Mouse (Mus musculus): ENCODE measurements around the gene Tymp. TPM values are rescaled to one million over a fixed set of nuclear protein-coding genes. Genes with fewer than 3 reads are reported as not detected.

The Tymp gene
- total RNA-seq, 1 experiment from 2014 or later = 0.67 TPM

DNA sequence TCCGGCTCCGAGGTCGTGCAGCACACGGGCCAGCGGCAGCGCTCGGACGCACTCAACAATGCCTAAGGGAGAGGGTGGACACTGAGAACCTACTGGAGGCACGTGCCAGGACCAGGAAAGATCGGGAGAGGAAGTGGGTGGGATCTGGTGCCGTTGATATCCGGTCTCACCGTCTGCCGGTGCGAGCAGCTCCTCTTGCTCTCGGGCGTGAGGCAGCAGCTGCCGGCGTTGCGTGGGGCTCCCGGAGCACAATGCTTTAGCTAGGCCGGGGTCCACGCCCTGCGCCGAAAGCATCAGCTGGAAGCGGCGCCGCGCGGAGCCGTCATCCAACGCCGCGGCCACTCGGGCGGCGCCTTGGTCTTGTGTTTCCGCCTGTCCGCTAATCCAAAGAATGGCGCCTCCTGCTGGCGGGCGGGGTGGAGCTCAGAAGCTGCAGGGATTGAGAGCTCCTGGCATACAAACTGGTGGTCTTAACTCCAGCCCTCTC, 3.0 kb downstream of the Tymp start, which contains the start of gene Sco2:
Sco2 (minus strand) TSS at position 85 of the 487 bp plus-strand sequence.
- peak; percentile 95 for DNase-seq

DNA sequence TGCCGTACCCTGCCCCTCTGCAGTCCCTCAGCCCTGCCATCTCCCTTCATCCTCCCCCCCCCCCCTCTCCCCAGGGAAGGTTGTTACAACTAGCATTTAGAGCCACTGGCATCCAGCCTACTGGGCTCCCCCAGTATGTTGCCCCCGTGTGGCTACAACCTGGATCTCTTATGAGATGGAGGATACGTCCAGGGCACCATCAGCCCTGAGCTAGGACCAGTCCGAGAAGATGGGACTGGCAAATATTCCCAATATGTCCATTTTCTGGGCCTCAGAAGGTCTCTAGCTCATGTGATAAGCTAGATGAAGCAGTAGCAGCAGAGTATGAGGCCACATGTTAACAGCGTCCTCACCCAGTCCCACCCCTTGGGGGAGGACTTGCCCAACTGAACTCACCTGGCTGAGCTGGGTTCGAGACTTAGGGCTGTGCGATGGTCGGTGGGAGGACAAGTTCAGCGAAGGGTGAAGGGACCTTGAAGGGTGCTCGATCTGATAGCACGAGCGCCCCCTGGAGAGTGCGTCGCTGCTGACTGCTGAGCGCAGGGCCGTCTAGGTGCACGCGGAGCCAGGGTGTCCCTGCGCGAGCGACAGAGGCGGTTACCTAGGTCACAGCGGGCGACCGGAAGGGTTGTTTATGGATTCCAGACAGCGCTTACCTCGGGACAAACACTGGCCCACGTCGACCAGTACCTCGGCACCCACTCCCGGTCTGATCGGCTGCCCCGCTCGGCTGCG, 3.6 kb downstream of the Tymp start:
- DNase-seq = peak; percentile 87

DNA sequence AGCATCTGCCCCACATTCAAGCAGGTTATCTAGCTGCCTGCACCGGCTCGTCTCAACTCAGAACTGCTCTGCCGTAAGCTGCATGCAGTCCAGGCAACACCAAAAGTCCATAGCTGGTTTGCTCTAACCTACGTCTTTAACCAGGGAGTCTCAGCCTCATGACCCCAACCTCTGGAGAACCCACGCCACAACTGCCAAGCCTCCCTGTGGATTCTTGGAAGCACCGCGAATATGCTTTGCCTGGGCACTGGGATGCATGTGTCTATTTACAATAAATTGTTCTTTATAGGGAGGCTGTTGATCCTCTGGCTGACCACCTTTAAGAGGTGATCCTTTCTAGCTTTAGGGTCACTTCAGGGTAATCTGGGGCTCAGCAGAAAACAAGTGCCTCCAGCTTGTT, 4.3 kb downstream of the Tymp start:
- no peak for DNase-seq

DNA sequence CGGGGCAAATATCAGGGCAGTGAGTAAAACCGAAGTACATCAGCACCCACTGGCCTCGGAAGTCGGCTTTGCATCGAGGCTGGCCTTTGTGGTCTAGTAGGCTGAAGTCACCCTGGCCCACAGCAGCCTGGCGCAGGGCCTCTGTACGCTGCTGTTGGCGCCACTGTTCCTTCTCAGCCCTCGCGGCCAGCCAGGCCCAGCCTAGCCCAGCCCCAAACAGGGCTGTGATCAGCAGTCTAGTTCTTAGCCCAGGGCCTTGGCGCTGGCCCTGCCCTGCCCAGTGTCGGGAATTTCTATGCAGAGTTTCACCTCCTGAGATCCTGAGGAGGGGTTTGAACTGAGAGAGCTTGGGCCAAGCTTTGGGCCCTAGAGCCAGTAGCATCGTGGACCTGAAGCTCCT, 4.8 kb downstream of the Tymp start:
- no peak for DNase-seq

DNA sequence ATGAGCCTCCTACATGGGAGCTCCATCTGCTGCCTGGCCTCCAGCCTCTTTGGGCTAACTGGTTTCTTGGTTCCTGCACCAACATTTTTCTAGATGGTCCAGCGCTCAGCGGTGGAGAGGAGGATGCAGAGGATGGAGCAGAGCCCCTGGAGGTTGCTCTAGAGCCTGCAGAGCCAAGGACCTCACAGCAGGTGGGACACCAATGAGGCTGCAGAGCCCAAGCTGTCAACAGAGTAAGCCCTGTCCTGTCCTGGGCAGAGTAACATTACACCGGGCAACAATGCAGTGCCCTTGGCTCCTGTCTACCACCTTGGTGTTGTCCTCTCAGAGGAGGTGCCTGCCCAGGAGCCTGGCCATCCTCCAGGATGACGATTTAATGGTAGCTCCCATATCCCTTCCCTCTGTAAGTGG, 11.7 kb downstream of the Tymp start:
- no peak for DNase-seq

DNA sequence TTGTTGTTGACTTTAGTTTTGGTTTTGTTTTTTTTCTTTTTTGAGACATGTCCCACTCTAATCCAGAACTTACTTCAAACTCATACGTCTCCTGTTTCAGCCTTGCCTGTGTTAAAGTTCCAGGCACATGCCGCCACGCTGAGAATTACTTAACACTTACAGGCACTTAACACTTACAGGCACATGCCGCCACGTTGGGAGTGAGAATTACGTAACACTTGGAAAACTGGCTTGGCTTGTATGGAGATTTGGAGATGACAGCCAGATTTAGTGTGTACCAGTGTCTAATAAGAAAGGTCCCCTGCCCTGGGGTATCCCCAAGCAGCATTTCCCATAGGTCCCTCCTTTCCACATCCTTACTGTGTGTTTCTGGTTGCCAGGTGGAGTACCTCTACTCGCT, 13.8 kb downstream of the Tymp start:
- no peak for DNase-seq

DNA sequence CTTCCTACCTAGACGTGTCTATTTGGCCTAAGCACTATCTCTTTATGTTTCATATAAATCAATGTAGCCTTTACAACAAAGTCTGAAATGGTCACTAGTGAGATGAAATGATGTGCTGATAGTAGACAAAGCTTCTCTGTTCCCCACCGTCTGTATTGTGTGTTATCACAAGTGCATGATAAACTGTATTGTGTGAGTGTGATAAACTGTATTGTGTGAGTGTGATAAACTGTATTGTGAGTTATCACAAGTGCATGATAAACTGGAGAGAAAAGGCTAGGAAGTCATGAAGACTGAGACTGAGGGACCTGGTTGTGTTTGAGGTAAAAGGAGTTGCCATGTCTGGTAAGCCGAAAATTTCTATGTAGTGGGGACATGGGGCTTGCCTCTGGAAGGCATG, 18.1 kb downstream of the Tymp start:
- no peak for DNase-seq

DNA sequence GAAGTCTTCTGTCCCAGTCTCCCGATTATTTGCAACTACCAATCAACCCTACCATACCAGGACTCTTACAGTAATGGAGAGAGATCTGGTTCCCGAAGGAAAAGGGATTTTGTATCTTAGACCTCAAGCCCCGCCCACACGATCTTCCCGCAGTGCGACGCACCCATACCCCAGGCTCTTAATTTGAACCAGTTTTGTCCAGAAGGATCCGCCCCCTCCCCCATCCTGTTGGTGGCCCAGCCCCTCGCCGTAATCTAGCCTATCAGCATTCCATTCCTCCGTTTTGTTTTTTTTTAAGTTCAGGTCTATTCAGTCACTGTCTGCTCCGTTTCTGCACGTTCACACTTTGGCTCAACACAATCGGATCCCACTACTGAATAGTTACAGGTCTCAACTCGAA, 20.5 kb downstream of the Tymp start:
- DNase-seq = peak; percentile 73

DNA sequence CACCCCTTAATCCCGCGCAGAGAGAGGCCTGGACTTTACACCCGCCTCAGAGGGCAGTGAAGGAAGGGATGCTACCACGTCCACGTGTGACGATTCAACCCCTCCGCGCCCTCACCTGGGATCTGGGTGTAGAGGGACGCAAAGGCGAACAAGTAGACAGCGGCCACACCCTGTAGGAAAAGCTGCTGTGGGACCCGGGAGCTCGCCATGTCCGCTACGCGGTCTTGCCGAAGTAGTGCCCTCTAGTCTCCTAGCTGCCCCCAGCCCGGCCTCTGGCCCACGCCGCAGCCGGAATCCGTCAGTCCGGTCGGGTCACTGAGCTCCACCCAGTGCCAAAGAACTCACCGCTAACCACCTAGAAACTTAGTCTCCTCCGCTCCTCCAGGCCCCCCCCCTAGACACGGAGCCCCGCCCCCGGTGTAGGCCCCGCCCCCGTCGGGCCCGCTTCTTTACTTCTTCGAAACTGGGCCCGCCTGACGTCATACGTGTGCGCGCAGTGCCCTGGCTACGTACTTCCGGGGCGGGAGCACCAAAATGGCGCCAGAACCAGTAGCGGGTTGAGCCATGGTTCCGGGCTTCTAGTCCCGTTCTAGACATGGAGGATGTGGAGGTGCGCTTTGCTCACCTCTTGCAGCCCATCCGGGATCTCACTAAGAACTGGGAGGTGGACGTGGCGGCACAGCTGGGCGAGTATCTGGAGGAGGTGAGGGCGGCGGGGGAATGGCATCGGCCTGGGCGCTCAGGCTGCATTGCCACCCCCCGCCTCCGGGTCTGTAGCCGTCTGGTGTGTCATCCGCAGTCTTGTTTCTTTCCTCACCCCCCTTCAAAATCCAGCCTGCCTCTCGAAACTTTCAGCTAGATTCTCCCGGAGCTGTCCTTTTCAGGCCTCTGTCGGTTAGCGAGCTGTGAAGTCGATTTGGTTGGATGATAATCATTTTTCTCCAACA, 21.3 kb downstream of the Tymp start, which contains the start of the genes Lmf2 and Ncaph2:
Lmf2 (minus strand) TSS at position 419 of the 947 bp plus-strand sequence.
Ncaph2 (plus strand) TSS at position 479 of the 947 bp plus-strand sequence.
- peak; percentile 97 for DNase-seq

DNA sequence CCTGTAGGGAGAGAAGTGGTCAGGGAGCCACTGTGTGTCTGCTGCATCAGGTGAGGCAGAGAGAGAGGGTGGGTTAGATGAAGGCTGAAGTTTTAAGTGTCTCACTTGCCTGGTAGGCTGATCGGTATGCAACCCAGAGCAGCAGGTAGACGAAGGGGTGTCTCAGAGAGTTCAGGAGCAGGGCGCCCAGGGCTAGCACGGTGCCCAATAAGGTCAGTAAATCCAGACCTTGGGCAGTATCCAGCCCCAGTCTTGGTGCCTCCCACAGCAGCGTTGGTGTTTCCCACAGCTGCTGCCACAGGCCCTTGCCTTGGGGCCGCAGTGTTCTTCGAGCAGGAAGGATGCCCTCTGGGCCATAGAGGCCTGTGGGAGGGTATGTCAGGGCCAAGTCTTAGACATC, 22.4 kb downstream of the Tymp start:
- DNase-seq = no peak

DNA sequence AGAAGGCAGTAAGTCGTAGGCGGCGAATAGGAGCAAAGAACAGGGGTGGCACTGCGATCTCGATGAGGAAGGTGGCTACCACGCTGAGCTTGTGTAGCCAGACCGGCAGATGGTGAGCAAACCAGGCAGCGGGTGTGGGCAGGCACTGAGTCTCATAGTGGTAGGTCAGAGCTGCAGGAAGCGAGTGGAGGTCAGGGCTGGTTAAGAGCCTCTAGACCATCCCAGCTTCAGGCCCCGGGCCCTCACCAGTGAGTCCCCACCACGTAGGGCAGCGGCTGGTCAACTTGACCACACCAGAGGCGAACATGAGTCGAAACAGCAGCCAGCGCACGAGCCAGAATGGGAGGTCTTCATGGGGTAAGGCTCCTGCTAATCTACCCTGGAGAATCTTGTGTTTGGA, 23.0 kb downstream of the Tymp start:
- DNase-seq = no peak

DNA sequence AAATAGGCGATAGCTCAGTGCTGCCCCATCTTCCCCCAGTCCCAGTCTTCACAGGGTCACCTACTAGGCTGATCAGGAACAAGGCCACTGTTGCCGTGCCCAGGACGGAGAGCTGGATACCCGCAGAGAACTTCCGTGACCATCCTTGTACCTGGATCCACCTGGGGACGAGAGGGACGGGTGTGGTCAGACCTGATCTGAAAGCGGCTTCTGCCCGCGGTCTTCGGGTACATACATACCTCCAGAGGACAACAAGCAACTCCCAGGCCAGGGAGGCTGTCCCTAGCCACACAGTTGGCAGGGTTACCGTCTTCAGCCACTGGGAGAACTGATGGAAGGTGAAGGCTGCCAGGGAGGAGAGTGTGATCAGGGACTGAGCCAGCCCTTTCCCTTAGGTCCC, 24.0 kb downstream of the Tymp start:
- no peak for DNase-seq

DNA sequence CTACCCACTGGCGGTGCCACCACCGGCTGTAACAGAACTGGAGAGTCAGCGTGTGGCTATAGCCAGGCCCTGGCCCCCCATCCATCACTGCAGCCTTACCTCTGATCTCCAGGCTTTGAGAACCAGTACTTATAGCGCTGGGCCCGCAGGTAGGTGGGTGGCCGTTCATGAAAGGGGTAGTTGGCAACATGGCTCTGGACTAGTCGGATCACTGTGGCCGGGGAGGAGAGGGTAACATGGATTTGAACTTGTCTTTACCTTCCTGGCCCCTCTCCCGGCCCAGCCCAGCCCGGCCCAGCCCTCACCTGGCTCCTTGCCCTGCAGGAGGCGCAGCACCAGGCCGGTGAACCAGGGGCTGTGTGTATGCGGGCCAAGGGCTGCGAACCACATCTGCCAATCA, 24.8 kb downstream of the Tymp start:
- DNase-seq = no peak

DNA sequence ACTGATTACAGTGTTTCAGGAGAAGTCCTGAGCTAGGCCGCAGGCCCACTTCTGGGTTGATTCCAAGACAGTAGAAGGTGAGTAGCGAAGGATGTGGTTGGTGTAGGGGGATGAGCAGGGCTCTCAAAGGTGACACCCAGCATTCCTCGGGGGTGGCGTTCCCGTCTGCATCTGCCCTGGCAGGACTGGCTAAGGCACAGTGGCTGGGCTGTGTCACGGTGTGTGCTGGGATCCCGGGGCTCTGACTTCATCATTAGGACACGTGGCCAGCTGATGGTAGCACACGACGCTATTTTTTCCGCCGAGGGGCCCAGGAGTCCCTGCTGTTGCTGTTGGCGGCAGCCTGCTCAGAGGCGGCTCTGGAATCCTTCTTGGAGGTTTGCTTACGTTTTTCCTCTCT, 25.5 kb downstream of the Tymp start:
- DNase-seq = no peak

DNA sequence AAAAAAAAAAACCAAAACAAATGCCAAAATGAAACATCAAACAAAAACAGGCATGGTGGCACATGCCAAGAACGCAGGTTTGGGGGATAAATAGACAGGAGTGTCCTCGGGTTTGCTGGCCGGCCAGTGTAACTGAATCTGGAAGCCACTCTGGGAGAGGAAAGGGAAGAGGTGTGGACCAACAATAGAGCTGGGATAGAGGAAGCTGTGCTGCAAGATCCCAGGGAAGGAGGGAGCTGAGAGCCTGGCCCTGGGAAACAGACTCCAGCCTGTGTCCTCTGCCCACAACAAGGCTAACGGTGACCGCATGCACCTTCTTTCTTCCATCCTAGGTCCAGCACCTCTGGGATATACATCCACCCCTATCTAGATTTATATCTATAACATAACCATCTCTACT, 26.4 kb downstream of the Tymp start:
- no peak for DNase-seq

DNA sequence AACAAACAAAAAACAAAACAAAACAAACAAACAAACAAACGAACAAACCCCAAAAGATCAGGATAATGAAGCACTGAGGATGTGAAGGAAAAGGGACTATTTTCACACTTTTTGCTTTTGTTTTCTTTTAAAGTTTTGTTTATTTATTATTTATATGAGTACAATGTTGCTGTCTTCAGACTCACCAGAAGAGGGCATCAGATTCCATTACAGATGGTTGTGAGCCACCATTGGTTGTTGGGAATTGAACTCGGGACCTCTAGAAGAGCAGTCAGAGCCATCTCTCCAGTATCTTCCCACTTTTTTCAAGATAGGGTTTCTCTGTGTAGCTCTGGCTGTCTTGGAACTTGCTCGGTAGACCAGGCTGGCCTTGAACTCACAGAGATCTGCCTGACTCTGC, 33.5 kb downstream of the Tymp start:
- DNase-seq = no peak

DNA sequence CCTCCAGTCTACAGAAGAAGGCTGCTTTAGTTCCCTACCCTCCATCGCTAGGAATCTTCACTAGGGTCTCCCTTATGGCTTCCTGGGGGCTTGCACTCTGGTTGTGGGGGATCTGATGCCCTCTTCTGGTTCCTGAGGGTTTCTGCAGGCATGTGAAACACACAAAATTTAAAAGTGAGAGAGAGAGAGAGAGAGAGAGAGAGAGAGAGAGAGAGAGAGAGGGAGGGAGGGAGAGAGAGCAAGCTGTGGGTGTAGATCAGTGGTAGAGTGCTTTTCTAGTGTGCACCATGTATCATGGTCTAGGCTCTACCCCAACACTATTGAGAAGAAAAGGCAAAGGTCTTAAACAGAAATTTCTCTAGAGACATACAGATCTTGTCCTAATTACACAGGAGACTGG, 35.2 kb downstream of the Tymp start:
- no peak for DNase-seq

DNA sequence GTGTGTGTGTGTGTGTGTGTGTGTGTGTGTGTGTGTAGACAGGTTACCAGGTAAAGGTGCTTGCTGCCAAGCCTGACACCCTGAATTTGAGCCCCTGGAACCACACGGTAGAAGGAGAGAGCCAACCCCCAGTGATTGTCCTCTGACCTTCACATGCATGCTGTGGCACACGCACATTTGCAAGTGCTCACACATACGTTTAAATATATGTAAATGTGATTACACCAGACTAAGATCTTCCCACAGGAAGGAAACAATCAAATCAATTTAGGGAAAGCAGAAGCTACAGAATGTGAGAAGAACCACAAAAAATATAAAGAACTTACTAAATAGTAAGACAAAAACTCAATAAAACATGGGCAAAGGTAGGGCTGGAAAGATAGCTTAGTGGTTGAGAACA, 36.7 kb downstream of the Tymp start:
- no peak for DNase-seq

DNA sequence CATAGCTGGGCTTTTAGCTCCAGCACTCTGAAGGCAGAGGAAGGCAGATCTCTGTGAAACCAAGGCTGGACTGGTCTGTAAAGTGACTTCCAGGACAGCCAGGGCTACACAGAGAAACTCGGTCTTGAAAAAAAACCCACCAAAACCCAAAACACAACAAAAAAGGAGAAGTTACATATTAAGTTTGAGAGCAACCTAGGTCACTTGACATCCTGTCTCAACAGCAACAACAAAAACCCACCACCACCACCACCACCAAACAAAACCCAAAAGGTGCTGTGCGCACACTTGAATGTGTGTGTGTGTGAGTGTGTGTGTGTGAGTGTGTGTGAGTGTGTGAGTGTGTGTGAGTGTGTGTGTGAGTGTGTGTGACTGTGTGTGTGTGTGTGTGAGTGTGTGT, 37.1 kb downstream of the Tymp start:
- DNase-seq = no peak

DNA sequence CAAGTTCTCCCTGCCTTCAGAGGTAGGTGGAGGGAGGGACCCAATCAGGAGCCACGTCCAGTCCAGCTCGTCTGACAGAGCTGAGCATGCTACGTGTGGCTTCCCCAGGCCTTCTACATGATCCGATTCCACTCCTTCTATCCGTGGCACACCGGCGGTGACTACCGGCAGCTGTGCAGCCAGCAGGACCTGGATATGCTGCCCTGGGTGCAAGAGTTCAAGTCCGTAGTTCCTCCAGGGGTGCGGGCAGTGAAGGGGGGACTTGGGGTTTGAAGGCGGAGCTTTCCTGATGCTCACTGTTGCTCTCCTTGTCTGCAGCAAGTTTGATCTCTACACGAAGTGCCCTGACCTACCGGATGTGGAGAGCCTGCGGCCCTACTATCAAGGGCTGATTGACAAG, 40.4 kb downstream of the Tymp start:
- no peak for DNase-seq

DNA sequence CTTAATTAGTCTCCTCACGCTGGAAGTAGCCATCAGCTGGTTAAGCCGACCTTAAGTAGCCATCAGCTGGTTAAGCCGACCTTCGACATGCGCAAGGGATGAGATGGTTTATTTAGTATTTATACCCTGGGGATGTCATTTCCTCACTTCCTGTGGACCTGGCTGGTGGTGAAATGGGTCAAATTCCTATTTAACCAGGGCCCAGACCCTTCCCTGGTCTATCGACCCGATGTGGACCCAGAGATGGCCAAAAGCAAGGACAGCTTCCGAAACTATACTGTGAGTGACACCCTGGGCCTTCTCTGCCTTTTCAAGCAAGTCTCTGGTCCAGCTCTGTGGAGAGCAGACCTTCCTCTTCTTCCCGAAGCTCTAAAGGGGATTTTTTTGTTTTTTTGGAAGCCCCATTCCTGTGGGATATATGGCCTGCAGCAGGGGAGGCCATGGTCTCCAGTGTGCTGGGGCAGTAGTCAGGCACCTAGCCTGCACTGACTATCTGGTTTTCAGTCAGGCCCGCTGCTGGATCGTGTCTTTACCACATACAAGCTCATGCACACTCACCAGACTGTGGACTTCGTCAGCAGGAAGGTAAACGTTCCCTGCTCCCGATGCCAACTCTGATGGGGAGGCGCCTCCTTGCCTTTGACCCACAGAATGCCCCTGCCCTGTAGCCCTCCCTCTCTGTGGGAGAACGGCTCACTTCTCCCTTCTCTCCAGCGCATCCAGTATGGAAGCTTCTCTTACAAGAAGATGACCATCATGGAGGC, 41.9 kb downstream of the Tymp start:
- DNase-seq = no peak

DNA sequence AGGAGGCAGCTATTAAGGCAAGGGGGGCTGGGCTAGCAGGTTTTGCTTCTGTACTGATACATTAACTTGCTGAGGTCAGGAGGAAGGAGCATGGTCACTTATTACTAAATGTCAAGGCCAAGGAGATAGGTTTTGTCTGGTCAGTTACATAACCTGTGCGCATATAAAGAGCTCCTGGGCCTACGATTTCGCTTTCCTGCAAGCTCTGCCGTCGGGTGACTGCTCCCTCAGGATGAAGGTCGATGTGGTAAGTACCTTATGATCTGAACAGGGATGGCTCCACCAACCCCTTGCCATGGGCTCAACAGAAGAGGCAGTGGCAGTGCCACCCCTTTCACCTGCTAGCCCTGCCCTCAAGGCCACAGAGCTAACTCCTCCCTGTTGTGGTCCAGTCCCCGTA, 42.6 kb downstream of the Tymp start, which contains the start of gene Miox:
Miox (plus strand) TSS at position 128 of the 400 bp plus-strand sequence.
- DNase-seq = no peak

All from adrenal gland, postnatal 25 days (tissue).